Mouse (Mus musculus) hindlimb bud, embryonic 11.5 days (tissue): Measurements from ENCODE around the gene Pnpo.

Experiments used
- DNase-seq: peaks from one replicate; pipeline ENCODE4 v3.0.0-alpha.2; 2012; ENCODE audit warnings: low read depth, low spot score; ENCODE audit errors: extremely low spot score

Gene Pnpo

GRCm38 (mm10) chr11:96970341-96970740, 26.6 kb upstream of the Pnpo start:
- DNase-seq: no peak

GRCm38 (mm10) chr11:96969746-96970145, 26.0 kb upstream of the Pnpo start:
- DNase-seq: no peak

- DNase-seq: no peak
Measured at GRCm38 (mm10) chr11:96969280-96969722, 25.5 kb upstream of the Pnpo start.

GRCm38 (mm10) chr11:96968476-96968875, 24.7 kb upstream of the Pnpo start:
- no peak for DNase-seq

GRCm38 (mm10) chr11:96967544-96968269, 23.9 kb upstream of the Pnpo start:
- no peak for DNase-seq

GRCm38 (mm10) chr11:96966914-96967543, 23.2 kb upstream of the Pnpo start:
- DNase-seq: no peak

GRCm38 (mm10) chr11:96966172-96966571, 22.4 kb upstream of the Pnpo start:
- DNase-seq: no peak

- no peak for DNase-seq
Measured at GRCm38 (mm10) chr11:96963580-96963979, 19.8 kb upstream of the Pnpo start.

- no peak for DNase-seq
Measured at GRCm38 (mm10) chr11:96957061-96957805, 13.4 kb upstream of the Pnpo start.

- DNase-seq: no peak
Measured at GRCm38 (mm10) chr11:96956009-96956724, 12.4 kb upstream of the Pnpo start.

- DNase-seq: no peak
Measured at GRCm38 (mm10) chr11:96955094-96955493, 11.3 kb upstream of the Pnpo start.

- no peak for DNase-seq
Measured at GRCm38 (mm10) chr11:96952896-96953295, 9.1 kb upstream of the Pnpo start.

GRCm38 (mm10) chr11:96952426-96952825, 8.6 kb upstream of the Pnpo start:
- no peak for DNase-seq

- no peak for DNase-seq
Measured at GRCm38 (mm10) chr11:96950767-96951166, 7.0 kb upstream of the Pnpo start.

GRCm38 (mm10) chr11:96947849-96948248, 4.1 kb upstream of the Pnpo start:
- DNase-seq: no peak

- DNase-seq: no peak
Measured at GRCm38 (mm10) chr11:96946498-96946897, 2.7 kb upstream of the Pnpo start.

- DNase-seq: no peak
Measured at GRCm38 (mm10) chr11:96944844-96945580, 1.2 kb upstream of the Pnpo start.

GRCm38 (mm10) chr11:96941989-96942590, 1.7 kb downstream of the Pnpo start:
- DNase-seq: no peak

GRCm38 (mm10) chr11:96940578-96941465, 3.0 kb downstream of the Pnpo start:
- no peak for DNase-seq
